Mouse (Mus musculus) adrenal gland (tissue): ENCODE results near the gene Elf1.

Experiments
- intact Hi-C: fragments of 180-260 bp; cut with DNase I; formaldehyde crosslinking; loops from one replicate; pipeline ENCODE4 v1.15.1; 2025

Gene Elf1

GRCm38 (mm10) chr14:79557796-79558195 lies 76.8 kb downstream of the Elf1 start:
- intact Hi-C loops, result no loop called here

- intact Hi-C loops, result loop anchor here (2.0 to 10.0 kb wide), 3 partner anchors 35 to 168 kb away; partner anchors contain the start of genes Mtrf1 and Naa16
Measured at GRCm38 (mm10) chr14:79562745-79563144, 81.8 kb downstream of the Elf1 start.

GRCm38 (mm10) chr14:79564784-79565183 lies 83.8 kb downstream of the Elf1 start:
- intact Hi-C loops, result loop anchor here (5.0 to 10.0 kb wide), 2 partner anchors 37 to 170 kb away; partner anchors contain the start of genes Mtrf1 and Naa16

GRCm38 (mm10) chr14:79573482-79574191 lies 92.6 kb downstream of the Elf1 start:
- intact Hi-C loops, result no loop called here

- intact Hi-C loops, result no loop called here
Measured at GRCm38 (mm10) chr14:79574361-79574760, 93.4 kb downstream of the Elf1 start.

GRCm38 (mm10) chr14:79583526-79584245 lies 102.7 kb downstream of the Elf1 start:
- intact Hi-C loops, result no loop called here

- intact Hi-C loops, result no loop called here
Measured at GRCm38 (mm10) chr14:79586499-79587138, 105.6 kb downstream of the Elf1 start.

GRCm38 (mm10) chr14:79587139-79587851 lies 106.3 kb downstream of the Elf1 start, which contains the start of gene Sugt1:
TSS of gene Sugt1 (plus strand) at chr14:79587691.
- intact Hi-C loops, result no loop called here

GRCm38 (mm10) chr14:79587852-79588229 lies 106.8 kb downstream of the Elf1 start:
- intact Hi-C loops, result no loop called here

GRCm38 (mm10) chr14:79588534-79588951 lies 107.5 kb downstream of the Elf1 start:
- intact Hi-C loops, result no loop called here

GRCm38 (mm10) chr14:79589401-79589800 lies 108.4 kb downstream of the Elf1 start:
- intact Hi-C loops, result no loop called here

GRCm38 (mm10) chr14:79590916-79591315 lies 109.9 kb downstream of the Elf1 start:
- intact Hi-C loops, result no loop called here

- intact Hi-C loops, result no loop called here
Measured at GRCm38 (mm10) chr14:79591611-79592010, 110.6 kb downstream of the Elf1 start.

GRCm38 (mm10) chr14:79594069-79594468 lies 113.1 kb downstream of the Elf1 start:
- intact Hi-C loops, result no loop called here

- intact Hi-C loops, result no loop called here
Measured at GRCm38 (mm10) chr14:79596602-79597001, 115.6 kb downstream of the Elf1 start.

- intact Hi-C loops, result no loop called here
Measured at GRCm38 (mm10) chr14:79605881-79606280, 124.9 kb downstream of the Elf1 start.

- intact Hi-C loops, result no loop called here
Measured at GRCm38 (mm10) chr14:79606392-79606791, 125.4 kb downstream of the Elf1 start.

GRCm38 (mm10) chr14:79606867-79607266 lies 125.9 kb downstream of the Elf1 start:
- intact Hi-C loops, result no loop called here

GRCm38 (mm10) chr14:79607352-79607751 lies 126.4 kb downstream of the Elf1 start:
- intact Hi-C loops, result no loop called here

GRCm38 (mm10) chr14:79608286-79608685 lies 127.3 kb downstream of the Elf1 start:
- intact Hi-C loops, result no loop called here

GRCm38 (mm10) chr14:79617121-79617828 lies 136.3 kb downstream of the Elf1 start:
- intact Hi-C loops, result loop anchor here (5.0 kb wide), 1 partner anchor 45 kb away; the partner anchor contains the start of gene Cnmd
